Mouse (Mus musculus) kidney, adult 2 months (tissue): ENCODE results near the gene Pld1.

Experiments used
- CTCF ChIP-seq: fragments of 200-500 bp; conservative IDR thresholded peaks from 2 replicates; pipeline ENCODE4 v1.5.1; 2011; ENCODE audit warnings: low read depth, mild to moderate bottlenecking, control low read depth, low read length, moderate library complexity, mixed read lengths; ENCODE audit not compliant: insufficient read depth, insufficient read length
- POLR2A ChIP-seq: fragments of 200-500 bp; IDR thresholded peaks from one replicate; pipeline ENCODE4 v1.6.1; 2011; ENCODE audit warnings: low read depth, low read length, control low read depth

GRCm38 (mm10) chr3:28144676-28145075 is 206.2 kb downstream of the Pld1 start:
- TF ChIP-seq POLR2A (no peak), CTCF (no peak)
